Mouse (Mus musculus): ENCODE measurements around the gene Npcd.

DNA sequence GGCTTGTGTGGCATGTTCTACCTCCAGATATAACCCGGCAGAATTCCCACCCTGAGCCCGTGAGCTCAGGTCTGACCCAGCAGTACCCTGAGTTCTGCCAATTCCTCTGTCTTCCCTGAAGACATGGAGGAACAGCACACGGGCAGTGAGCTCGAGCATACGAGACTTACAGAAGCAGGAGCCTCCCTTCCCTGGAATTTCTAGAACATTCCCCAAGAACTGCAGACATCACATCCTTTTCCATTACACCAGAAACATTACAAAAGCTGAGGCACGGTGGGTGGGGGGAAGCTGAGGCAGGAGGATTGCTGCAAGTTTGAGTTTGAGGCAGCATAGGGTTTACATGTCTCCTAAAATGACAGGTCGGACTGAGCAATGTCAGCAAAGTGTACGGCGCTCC is 25.8 kb upstream of the Npcd start:
- no peak for TF ChIP-seq POLR2A (IDR thresholded peaks at IDR 0.05; ENCODE audit: insufficient read depth, low read depth, low read length)
- no peak for TF ChIP-seq CTCF (IDR thresholded peaks at IDR 0.05)
- no peak for TF ChIP-seq EP300 (IDR thresholded peaks at IDR 0.05; ENCODE audit: insufficient read depth, low read depth, low read length)

Data from heart, adult 2 months (tissue).